Mouse (Mus musculus) bone marrow macrophage, adult 2 months (primary cell): ENCODE measurements around the gene Hsf4.
"Not testable (repeated sequence)": the region's sequence is repeated elsewhere in the genome, so short reads cannot be mapped to it uniquely, and the experiment has no call there.

Source experiments
- CTCF ChIP-seq: IDR thresholded peaks from 2 replicates; pipeline ENCODE4 v1.5.1; 2012; ENCODE audit warnings: low read depth, mild to moderate bottlenecking, low read length, moderate library complexity
- POLR2A ChIP-seq: IDR thresholded peaks from 2 replicates; pipeline ENCODE4 v1.6.1; 2012; ENCODE audit warnings: mild to moderate bottlenecking, low read depth, low read length, borderline replicate concordance

DNA sequence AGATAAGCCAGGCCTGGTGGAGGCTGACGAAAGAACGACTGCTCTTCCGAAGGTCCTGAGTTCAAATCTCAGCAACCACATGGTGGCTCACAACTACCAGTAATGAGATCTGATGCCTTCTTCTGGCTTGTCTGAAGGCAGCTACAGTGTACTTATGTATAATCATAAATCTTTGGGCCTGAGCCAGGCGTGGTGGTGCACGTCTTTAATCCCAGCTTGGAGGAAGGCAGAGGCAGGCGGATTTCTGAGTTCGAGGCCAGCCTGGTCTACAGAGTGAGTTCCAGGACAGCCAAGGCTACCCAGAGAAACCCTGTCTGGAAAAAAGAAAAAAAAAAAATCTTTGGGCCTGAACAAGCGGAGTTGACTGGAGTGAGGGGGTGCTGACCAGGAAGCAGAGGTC lies 21.8 kb downstream of the Hsf4 start:
- not testable (repeated sequence) for TF ChIP-seq POLR2A, CTCF
